Mouse (Mus musculus): Measurements from ENCODE around the gene Olfr1320. TPM values are rescaled to one million over a fixed set of nuclear protein-coding genes. Genes with fewer than 3 reads are reported as not detected.
"Not testable (repeated sequence)": the region's sequence is repeated elsewhere in the genome, so short reads cannot be mapped to it uniquely, and the experiment has no call there.

The Olfr1320 gene
- not detected in 2 replicates for polyA plus RNA-seq (2014; fragmentation: Nextera tagmentation; extraction: Ambion mirVana)

DNA sequence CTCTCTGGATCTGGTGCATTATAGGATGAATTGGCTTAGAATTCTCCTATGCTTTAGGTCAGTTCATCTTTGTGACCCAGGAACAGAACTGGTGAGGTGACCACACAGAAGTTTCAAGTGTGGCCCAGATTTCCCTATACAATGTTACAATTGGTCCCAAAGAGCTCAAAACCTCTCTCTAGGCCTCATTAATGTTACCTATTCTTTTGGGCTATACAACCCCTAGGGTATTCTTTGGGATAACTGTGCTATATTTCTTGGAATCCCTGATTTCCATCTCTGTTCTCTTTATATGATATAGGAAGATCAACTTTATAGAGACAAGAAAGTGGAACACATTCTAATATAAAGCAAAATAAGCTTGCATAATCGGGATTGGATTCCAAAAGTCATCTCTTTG is at the start of gene Olfr1320:
Gene Olfr1320, plus strand, starts transcription at position 301 of the 400 bp plus-strand sequence.
- no peak for ATAC-seq (ENCODE audit: low FRiP score)
- DNase-seq (ENCODE audit: low spot score): no peak

DNA sequence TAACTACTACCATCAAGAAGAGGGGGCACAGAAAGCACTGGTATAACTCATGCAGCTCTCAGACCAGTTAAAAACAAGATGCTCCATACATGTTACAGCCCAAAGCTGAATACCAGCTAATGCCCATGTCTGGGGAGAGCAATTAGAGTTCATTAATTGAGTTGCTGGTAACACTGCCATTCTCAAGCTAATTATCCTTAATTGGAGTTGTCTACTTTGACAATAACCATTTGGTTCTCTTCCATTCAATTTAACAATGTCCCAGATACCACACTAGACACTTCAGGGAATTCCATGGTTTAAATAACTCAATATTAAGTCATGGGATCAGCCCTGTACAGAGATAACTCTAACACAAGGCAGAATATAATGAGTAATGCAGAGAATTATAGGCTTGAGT is 44.6 kb upstream of the Olfr1320 start:
- Histone ChIP-seq H3K9me3 (ENCODE audit: control insufficient read depth, low read length) (no peaks in the 10 kb centered on the region), H3K27me3 (ENCODE audit: control insufficient read depth, insufficient read depth, low read length) (no peaks in the 10 kb centered on the region), H3K9ac (no peak overlapping the region), H3K4me1 (replicated peaks; ENCODE audit: control insufficient read depth, insufficient read depth, low read length) (no peaks in the 10 kb centered on the region), H3K4me3 (replicated peaks; ENCODE audit: low read length) (no peak overlapping the region), H3K36me3 (replicated peaks; ENCODE audit: control insufficient read depth, insufficient read depth) (no peaks in the 10 kb centered on the region), H3K4me2 (replicated peaks) (no peak overlapping the region), H3K27ac (no peak overlapping the region)
- no peak for ATAC-seq (ENCODE audit: low FRiP score)
- no peak for DNase-seq (ENCODE audit: low spot score)

More for the DNA sequence above, at the start of gene Olfr1320:
- H3K4me3 ChIP-seq (replicated peaks; ENCODE audit: low read length): no peak within 1 kb of the TSS
- no peak within 1 kb of the TSS for H3K9ac ChIP-seq
- no peaks in the 10 kb centered on the region for H3K36me3 ChIP-seq (replicated peaks; ENCODE audit: control insufficient read depth, insufficient read depth)
- no peaks in the 10 kb centered on the region for H3K9me3 ChIP-seq (ENCODE audit: control insufficient read depth, low read length)
- no peak within 1 kb of the TSS for H3K27ac ChIP-seq
- H3K4me2 ChIP-seq (replicated peaks): no peak within 1 kb of the TSS
- no peaks in the 10 kb centered on the region for H3K4me1 ChIP-seq (replicated peaks; ENCODE audit: control insufficient read depth, insufficient read depth, low read length)
- no peaks in the 10 kb centered on the region for H3K27me3 ChIP-seq (ENCODE audit: control insufficient read depth, insufficient read depth, low read length)
- WGBS: 82% methylated on average over 1 of the region's 1 CpGs

DNA sequence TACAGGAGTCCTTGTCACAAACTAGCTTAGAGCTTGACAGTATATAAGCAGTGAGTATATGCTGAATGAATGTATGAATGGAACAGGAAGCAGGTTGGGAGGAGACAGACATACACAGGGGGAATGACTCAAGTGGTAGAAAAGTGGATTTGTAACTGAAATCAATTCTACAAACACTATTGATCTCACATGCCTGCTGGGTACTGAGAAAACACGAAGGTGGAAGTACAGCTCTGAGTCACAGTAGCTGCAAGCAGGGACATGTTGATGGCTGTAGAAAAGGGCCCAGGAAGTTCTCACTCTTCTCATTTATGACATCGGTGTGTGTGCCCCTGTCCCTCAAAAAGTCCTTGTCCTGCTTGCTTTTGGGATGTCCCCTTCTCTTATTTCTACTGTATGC is 40.9 kb upstream of the Olfr1320 start:
- whole genome bisulfite sequencing: 72% methylated on average over 2 of the region's 2 CpGs
- no peaks in the 10 kb centered on the region for H3K27me3 ChIP-seq (ENCODE audit: control insufficient read depth, insufficient read depth, low read length)
- no peak overlapping the region for H3K27ac ChIP-seq
- no peaks in the 10 kb centered on the region for H3K36me3 ChIP-seq (replicated peaks; ENCODE audit: control insufficient read depth, insufficient read depth)
- H3K4me3 ChIP-seq (replicated peaks; ENCODE audit: low read length): no peak overlapping the region
- DNase-seq (ENCODE audit: low spot score) (no peak), ATAC-seq (ENCODE audit: low FRiP score) (no peak)
- H3K4me2 ChIP-seq (replicated peaks): no peak overlapping the region
- H3K9me3 ChIP-seq (ENCODE audit: control insufficient read depth, low read length): no peaks in the 10 kb centered on the region
- no peaks in the 10 kb centered on the region for H3K4me1 ChIP-seq (replicated peaks; ENCODE audit: control insufficient read depth, insufficient read depth, low read length)
- no peak overlapping the region for H3K9ac ChIP-seq

- not testable (repeated sequence) for H3K4me2 ChIP-seq (replicated peaks); H3K36me3 ChIP-seq (replicated peaks; ENCODE audit: control insufficient read depth, insufficient read depth); DNase-seq (ENCODE audit: low spot score); ATAC-seq (ENCODE audit: low FRiP score); H3K4me1 ChIP-seq (replicated peaks; ENCODE audit: control insufficient read depth, insufficient read depth, low read length); H3K27me3 ChIP-seq (ENCODE audit: control insufficient read depth, insufficient read depth, low read length); H3K9me3 ChIP-seq (ENCODE audit: control insufficient read depth, low read length); H3K4me3 ChIP-seq (replicated peaks; ENCODE audit: low read length); H3K27ac ChIP-seq; H3K9ac ChIP-seq
- WGBS: 89% methylated on average over 29 of the region's 29 CpGs
These were observed 11.4 kb upstream of the Olfr1320 start for GRCm38 (mm10) chrX:49660781-49661180.

Other genes starting within 250 kb of the Olfr1320 start
- 11.5 and 13.9 TPM in 2 replicates for gene Arhgap36, start 208.4 kb upstream of the Olfr1320 start, polyA plus RNA-seq (2014; fragmentation: Nextera tagmentation; extraction: Ambion mirVana)
- gene Olfr1321, start 62.7 kb downstream of the Olfr1320 start, polyA plus RNA-seq (2014; fragmentation: Nextera tagmentation; extraction: Ambion mirVana): not detected in 2 replicates
- 10.4 and 15.3 TPM in 2 replicates for gene Igsf1, start 125.4 kb downstream of the Olfr1320 start, polyA plus RNA-seq (2014; fragmentation: Nextera tagmentation; extraction: Ambion mirVana)
- not detected in 2 replicates for gene Olfr1322, start 219.2 kb downstream of the Olfr1320 start, polyA plus RNA-seq (2014; fragmentation: Nextera tagmentation; extraction: Ambion mirVana)